Mouse (Mus musculus) kidney, postnatal 14 days (tissue): ENCODE data around the gene Vps25.

ENCODE experiments used
- DNase-seq: peaks from one replicate; pipeline ENCODE4 v3.0.0; 2022; ENCODE audit warnings: mixed read lengths

Vps25 gene

DNA sequence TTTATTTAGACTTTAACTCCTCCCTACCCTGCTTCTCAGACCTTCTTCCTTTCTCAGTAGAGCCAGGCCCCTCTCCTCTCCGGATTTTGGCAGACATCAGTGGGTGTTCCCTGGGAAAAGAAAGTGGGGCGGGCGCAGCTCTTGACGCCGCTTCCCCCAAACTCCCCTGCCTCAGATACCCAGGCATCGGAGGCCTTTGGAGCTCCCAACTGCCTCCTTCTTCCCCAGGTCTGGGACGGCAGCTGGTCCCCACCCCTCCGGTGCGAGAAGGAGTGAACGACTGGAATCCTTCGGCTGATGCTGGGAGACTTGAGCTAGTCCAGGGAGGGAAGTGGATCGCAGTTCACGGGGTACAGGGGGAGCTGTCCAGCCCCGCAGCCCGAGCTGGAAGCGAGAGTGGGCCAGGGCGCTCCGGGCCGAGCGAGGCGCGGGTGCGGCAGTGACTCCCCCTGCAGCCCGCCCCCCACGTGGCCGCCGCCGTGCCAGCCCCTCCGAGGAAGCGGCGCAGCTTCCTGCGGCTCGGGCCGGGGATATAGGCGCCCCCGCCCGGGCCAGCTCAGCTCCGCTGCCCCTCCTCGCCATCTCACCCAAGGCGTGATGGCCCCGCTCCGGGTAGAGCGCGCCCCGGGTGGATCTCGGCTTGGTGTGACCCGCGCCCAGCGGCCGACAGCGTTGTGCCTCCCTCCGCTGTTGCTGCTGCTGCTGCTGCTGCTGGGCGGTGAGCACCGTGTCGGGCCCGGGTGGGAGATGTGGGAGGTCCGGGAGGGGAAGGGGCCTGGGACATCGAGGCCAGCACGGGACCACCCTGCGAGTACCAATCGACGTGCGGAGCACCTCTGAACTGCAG, 7.4 kb upstream of the Vps25 start, which contains the start of gene Ramp2:
Gene Ramp2, plus strand, starts transcription at position 174 of the 847 bp plus-strand sequence.
- peak; percentile 81 for DNase-seq

DNA sequence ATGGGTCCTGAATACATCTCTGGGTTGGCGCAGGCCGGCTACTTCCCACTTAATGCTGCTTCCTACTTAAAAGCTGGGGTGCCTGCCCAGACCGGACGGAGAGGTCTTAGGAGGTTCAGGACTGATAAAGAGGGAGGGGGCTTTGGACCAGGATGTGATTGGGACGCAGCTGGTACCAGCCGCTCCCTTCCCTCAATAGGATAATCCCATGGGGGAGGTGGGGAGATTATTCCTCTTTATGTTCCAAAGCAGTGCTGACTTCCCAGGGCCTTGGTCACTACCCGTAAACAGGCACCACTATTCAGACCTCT, 6.8 kb upstream of the Vps25 start:
- DNase-seq = no peak

DNA sequence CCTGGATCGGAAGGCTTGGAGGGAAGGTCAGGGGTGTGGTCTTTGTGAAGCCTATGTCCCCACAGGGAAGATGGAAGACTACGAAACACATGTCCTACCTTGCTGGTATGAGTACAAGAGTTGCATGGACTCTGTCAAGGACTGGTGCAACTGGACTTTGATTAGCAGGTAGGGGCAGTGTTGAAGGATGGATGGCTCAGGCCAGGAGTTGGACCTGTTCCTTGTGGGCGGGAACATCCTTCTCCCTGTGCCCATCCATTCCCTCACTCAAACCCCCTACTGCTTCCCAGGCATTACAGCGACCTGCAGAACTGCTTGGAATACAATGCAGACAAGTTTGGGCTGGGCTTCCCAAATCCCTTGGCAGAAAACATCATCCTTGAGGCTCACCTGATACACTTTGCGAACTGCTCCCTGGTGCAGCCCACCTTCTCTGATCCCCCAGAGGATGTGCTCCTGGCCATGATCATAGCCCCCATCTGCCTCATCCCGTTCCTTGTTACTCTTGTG, 5.9 kb upstream of the Vps25 start:
- DNase-seq = no peak

DNA sequence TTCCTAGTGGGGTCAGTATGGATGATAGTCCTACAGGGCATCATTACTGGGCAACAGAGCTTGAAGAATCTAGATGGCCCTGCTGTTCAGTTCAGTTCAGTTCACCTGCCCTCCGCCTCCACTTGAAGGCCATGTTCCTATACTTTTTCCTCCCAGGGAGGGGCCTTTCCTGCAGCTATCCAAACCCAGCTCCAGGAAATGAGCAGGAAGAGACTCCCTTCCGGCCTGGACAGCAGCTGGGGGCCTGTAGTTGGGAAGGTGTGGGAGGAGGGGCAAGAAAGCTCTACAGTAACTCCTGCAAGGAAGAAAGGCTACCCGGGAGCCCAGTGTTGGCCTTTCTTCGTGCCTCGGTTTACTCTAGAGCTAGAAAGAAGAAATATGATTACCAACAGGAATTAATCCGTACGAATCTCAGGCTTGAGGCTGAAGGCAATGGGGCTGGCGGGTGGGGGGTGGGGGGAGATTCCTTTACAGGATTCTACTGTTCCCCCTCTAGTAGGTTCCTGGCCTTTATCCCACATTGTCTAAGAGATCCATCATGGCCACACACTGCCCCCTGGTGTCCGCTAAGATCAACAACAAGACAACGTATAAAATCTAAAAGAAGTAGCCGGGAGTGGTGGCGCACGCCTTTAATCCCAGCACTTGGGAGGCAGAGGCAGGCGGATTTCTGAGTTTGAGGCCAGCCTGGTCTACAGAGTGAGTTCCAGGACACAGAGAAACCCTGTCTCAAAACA, 5.1 kb upstream of the Vps25 start:
- DNase-seq = peak; percentile 87

DNA sequence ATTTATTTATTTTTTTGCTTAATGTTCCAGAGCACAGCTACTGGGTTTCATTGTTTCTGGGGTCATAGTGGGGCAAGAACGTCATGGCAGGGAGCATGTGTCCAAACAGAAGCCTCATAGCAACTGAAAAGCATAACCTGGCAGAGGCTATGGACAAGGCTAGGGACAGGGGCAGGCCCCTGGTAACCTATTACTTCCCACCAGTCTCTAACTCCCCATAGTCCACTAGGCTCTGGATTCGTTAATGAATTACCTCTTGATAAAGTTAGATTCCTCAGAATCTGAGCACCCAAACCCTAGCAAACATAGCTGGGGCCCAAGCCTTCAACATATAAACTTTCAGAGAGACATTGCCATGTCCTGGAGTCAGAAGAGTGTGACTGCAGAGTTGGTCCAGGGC, 2.5 kb upstream of the Vps25 start:
- peak; percentile 48 for DNase-seq

DNA sequence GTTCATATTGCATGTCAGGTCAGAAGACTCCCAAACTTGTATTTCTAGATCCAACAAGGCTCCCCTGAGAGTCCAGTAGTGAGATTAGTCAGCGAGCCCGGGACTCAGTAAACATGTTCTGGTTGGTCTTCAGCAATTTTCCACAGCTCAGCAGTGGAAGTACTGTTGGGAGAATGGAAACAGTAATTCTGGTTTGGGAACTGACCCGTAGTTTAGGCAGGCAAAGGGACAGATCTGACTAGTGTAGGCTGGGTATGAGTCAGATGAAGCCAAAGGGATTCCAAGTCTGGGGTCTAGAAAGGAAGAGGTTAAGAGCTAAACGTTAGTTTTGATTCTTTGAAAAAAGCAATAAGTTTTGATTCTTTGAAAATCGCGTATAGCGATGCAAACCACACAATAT, 566 bp upstream of the Vps25 start:
- DNase-seq = no peak

DNA sequence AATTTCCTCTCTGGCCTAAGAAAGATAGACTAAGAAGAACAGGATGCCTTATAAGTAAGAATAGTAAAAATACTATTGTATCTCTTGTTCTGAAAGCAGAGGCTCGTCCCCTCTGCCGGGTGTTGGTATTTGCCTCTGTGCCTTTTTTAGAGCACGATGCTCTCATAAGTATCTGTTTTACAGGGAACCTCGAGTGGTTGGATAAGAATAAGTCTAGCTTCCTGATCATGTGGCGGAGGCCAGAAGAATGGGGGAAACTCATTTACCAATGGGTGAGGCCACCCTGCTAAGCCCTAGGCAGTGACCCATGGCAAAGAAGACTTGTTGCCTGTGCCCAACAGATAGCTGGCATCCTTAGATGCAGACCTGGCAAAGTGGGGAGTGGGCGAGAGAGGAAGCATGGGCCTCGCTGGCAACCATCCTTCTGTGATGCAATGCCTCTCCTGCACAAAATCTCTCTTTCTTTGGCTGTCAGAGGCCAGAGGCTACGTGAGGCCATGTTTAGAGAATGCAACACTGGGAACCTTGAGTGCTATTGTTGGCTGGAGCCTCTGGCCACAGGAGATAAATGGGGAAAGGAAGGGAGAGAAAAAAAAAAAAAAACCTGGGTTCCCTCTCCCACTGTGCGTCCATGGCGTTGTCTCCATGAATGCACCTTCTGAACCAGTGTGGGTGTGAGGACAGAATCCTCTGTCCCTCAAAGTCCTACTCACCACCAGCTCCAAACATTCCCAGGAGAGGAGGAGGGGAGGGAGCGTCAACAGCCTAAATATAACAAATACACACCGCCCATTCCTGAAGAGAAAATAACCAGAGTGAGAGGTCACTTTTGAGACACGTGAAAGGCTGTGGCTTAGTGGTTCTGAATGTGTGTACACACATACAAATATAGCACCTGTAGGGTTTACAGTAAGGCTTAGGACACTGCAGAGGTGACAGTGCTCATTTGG, 2.6 kb downstream of the Vps25 start:
- no peak for DNase-seq

DNA sequence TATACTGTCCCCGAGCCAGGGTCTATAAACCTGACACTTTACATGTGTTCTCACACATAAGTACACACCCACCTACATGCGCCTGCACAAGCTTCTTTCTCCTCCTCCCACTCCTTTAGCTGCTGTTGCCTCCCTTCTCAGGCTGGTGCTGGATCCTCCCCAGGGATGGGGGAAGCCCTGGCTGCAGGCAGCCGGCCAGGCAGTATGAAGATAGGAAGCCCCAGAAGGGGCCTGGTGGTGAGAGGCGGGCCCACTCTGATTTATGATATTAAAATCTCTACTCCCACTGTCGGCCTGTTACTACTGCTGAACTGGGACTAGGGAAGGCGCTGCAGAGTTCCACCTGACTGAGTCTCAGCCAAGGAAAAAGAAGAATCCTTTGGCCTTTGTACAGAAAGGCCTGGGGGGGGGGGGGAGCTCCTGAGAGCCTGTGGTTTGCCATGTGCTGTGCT, 5.8 kb downstream of the Vps25 start:
- peak; percentile 72 for DNase-seq

DNA sequence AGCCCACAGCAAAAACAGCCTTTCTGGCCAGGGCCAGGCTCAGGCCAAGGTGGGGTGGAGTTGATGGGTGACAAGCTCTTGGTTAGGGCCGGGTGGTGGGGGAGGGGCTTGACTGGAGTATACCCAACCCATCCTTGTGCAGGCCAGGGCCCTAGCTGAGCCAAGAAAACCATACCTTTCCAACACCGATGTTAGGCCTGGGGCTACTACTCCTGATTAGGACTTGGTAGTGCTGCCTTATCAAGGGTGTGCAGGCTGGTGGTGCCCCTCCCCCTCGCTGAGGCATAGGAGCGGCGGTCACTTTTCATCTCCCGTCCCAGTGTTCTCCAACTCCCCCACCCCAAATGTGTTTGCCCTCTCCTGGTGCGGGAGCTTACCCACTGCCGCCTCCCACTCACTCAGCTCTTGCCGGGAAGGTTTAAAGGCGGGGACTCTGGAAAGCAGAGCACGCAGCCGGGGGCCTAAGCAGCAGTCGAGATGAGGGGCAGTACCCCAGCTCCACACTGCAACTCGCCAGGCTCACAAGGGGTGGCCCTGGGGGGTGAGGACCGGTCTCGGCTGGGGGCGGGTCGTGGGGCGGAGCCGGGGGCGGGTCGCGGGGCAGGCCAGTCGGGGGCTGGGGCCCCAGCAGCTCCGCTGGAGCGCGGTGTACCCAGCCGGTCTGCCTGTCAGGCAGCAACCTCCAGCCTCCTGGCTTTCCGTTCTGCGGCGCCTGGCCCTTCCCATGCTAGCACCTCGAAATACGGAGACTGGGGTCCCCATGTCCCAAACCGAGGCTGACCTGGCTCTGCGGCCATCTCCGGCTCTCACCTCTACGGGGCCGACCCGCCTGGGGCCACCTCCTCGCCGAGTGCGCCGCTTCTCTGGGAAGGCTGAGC, 6.7 kb downstream of the Vps25 start, which contains the start of gene Wnk4:
Gene Wnk4, plus strand, starts transcription at position 620 of the 878 bp plus-strand sequence.
- DNase-seq = peak; percentile 89

DNA sequence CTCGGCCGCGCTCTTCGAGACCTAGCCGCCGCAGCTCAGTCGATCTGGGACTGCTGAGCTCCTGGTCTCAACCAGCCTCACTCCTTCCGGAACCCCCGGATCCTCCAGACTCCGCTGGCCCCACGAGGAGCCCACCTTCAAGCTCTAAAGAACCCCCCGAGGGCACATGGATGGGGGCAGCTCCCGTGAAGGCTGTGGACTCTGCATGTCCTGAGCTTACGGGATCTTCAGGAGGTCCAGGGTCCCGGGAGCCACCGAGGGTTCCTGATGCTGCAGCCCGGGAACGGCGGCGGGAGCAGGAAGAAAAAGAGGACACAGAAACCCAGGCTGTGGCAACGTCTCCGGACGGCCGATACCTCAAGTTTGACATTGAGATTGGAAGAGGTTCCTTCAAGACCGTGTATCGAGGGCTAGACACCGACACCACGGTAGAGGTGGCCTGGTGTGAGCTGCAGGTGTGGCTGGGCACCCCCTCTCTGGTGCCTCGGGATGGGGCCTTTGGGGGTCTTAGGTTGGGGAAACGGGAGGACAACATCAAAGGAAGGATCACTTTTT, 7.4 kb downstream of the Vps25 start:
- DNase-seq = no peak

DNA sequence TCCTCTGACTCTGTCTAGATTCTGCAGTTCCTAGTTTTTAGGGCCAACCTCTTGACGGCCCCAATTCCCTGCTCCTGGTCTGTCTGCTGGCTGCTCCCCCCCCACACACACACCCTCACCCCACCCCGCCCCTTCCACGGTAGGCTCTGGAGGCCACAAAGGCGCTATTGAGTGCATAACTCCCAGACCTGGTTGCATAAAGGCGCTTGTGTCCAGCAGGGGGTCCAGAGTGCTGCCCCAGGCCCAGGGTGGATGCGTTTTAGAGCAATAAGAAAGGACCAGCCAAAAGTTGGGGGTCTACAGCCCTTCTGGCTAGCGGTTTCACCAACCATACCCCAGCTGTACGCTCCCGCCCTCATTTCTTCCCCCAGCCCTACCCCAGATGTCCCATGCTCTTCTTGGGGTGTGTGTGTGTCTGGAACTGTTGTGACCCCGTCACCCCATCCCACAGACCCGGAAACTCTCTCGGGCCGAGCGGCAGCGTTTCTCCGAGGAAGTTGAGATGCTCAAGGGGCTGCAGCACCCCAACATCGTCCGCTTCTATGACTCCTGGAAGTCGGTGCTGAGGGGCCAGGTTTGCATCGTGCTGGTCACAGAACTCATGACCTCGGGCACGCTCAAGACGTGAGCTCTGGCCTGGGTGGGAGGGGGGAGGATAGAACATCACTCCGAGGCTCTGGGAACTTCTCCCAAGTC, 8.9 kb downstream of the Vps25 start:
- DNase-seq = no peak

DNA sequence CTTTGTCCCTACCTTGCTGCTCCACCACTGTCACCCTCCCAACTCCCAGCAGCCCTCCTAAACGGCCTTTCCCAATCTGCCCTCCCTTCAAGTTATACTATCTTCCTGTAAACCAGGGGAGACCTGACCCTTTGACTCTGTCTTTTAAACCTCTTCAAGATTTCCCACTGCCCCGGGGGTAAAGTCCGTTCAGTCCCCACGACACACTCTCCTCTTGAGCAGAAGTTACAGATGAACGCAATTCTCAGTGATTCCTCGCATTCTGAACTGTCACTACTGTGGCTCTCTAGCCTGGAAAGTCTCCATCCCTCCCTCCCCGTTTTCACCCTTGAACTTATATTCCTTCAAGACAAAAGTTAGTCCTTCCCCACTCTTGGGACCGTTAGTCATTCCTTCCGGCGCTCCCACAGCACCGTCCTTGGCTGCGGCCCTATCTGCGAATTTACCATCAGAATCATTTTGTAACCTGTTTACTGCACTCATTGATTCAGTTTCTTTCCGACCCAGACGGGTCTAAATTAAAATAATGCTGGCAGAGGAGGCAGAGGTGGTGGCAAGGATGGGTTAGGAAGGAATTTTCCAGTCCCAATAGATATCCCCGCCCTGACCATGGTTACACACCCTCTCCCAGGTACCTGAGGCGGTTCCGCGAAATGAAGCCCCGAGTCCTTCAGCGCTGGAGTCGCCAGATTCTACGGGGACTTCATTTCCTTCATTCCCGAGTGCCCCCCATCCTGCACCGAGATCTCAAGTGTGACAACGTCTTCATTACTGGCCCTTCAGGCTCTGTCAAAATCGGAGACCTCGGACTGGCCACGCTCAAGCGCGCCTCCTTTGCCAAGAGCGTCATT, 9.9 kb downstream of the Vps25 start:
- DNase-seq = no peak

DNA sequence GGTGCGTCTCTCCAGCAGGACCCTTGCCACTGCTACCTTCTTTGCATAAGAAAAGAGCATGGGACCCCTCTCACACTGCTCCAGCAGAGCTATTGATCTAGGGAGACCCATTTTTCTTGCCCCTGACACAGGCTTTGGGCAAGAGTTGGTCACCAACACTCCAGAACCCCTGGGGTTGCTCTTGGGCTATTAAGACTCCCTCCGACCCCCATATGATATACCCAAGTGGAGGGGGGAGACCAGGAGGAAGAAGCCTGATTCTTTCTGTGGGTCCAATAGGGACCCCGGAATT, 10.4 kb downstream of the Vps25 start:
- DNase-seq = no peak

DNA sequence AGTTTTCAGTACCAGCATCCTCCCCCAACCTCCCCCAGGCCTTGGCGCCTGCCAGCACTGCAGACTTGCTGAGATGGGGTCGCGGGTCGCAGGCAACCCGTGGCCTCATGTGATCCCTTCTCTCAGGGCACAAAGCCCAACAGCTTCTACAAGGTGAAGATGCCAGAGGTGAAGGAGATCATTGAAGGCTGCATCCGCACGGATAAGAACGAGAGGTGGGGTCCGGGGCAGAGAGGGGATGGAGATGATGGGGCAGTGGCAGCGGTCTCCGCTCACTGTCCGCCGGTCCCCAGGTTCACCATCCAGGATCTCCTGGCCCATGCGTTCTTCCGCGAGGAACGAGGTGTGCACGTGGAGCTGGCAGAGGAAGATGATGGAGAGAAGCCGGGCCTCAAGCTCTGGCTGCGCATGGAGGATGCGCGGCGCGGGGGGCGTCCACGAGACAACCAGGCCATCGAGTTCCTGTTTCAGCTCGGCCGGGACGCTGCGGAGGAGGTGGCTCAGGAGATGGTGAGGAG, 11.5 kb downstream of the Vps25 start:
- DNase-seq = no peak

DNA sequence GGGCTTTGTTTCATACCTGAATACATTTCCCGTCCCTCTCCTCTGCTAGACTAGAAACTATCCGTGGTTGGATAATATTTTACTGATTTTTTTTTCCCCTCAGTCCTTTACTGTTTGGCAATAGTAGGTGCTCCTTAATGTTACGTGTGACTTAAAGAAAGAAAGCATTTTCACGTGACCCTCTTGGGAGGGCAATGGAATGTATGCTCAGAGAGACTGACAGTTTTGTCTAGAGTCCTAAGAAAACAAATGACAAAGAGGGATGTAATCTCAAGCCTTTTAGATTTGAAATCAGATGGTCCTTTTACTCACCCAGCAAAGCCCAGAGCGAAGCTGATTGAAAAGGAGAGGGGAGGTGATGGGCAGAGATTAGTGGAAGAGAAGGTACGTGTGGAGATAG, 12.4 kb downstream of the Vps25 start:
- DNase-seq = no peak

DNA sequence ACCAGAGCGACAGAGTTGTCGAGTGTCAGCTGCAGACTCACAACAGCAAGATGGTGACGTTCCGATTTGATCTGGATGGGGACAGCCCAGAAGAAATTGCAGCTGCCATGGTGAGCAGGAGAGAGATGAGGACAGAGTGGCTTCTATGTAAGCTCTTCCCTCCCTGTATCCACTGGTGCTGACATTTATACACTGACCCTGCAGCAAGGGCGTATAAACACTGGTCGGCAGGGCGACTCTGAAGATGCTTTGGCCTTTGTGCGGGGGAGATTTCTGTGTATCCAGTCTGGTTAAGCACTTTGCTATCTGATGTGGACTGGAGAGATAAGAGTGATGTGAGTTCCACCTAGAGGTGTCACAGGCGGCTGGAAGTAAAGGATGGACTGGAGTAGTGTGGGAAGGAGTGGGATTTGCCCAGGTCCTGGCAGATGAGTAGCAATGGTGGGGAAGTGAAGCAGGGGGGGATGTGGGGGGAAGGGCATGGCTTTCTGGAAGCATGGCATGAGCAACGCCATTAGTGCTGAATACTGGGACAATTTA, 16.1 kb downstream of the Vps25 start:
- no peak for DNase-seq

DNA sequence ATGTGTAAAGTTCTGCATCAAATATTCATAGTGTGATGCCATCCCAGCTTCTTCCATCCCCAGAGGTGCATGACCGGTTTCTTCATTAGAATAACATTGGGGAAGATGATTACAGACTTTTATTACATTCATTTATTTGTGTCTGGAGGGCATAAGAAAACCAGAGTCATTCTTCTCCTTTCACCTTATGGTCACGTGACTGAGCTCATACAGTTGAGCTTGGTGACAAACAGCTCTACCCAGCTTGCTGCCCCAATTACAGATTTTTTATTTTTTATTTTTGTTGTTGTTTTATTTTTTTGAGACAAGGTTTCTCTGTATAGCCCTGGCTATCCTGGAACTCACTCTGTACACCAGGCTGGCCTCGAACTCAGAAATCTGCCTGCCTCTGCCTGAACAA, 18.9 kb downstream of the Vps25 start:
- DNase-seq = no peak

DNA sequence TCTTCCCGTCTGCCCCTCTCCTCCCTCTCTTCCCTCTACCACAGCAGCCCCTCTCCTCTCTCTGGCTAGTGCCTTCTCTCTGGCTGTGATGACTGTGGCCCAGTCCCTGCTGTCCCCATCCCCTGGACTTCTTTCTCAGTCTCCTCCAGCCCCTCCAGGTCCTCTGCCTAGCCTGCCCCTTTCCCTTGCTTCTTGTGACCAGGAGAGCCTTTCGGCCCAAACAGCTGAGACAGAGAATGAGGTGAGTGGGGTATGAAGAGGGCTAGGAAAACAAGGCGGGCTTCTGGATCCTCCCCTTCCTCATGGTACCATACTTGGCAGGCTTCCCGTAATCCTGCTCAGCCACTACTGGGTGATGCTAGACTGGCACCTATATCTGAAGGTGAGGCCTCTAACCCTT, 21.8 kb downstream of the Vps25 start:
- DNase-seq = no peak

DNA sequence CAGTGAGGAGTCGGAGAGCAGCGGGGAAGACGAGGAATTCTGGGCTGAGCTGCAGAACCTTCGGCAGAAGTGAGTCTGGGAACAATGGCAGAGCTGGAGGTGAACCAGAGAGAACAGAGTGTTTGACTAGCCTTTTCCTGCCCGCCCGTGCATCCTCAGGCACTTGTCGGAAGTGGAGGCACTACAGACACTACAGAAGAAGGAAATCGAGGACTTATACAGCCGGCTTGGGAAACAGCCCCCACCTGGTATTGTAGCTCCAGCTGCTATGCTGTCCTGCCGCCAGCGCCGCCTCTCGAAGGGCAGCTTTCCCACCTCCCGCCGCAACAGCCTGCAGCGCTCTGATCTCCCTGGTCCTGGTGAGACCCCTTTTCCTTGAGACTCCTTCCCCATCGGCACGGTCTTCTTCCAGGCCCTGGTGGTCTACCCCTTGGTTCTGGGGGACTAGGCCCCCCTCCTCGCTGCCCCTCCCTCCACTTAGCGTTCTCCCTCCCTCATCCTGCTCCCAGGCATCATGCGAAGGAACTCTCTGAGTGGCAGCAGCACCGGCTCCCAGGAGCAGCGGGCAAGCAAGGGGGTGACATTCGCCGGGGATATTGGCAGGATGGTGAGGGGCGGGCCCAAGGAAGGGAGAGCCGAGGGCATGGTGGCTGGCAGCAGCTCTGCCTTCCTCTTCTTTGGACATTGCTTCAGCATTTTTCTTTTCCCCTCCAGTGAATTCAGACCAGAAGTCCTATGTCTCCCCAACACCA, 23.0 kb downstream of the Vps25 start:
- DNase-seq = no peak
